Mouse (Mus musculus): ENCODE data around the gene A3galt2.

The A3galt2 gene

GRCm38 (mm10) chr4:128753571-128753970, 1.6 kb upstream of the A3galt2 start:
- no peak for DNase-seq (ENCODE audit: low spot score in 2 of 2)

GRCm38 (mm10) chr4:128755900-128756299, 736 bp downstream of the A3galt2 start:
- DNase-seq (ENCODE audit: low spot score in 2 of 2): no peak

- no peak for DNase-seq (ENCODE audit: low spot score in 2 of 2)
These were observed 4.0 kb downstream of the A3galt2 start for GRCm38 (mm10) chr4:128759214-128759613.

- DNase-seq (ENCODE audit: low spot score in 2 of 2): no peak
These were observed 4.9 kb downstream of the A3galt2 start for GRCm38 (mm10) chr4:128760029-128760428.

GRCm38 (mm10) chr4:128766929-128767328, 11.8 kb downstream of the A3galt2 start:
- DNase-seq (ENCODE audit: low spot score in 2 of 2): no peak

GRCm38 (mm10) chr4:128768120-128768519, 13.0 kb downstream of the A3galt2 start:
- no peak for DNase-seq (ENCODE audit: low spot score in 2 of 2)

- no peak for DNase-seq (ENCODE audit: low spot score in 2 of 2)
These were observed 14.6 kb downstream of the A3galt2 start for GRCm38 (mm10) chr4:128769569-128770355.

GRCm38 (mm10) chr4:128770698-128771097, 15.5 kb downstream of the A3galt2 start:
- no peak for DNase-seq (ENCODE audit: low spot score in 2 of 2)

GRCm38 (mm10) chr4:128773820-128774219, 18.7 kb downstream of the A3galt2 start:
- DNase-seq (ENCODE audit: low spot score in 2 of 2): no peak

- DNase-seq (ENCODE audit: low spot score in 2 of 2): no peak
These were observed 19.3 kb downstream of the A3galt2 start for GRCm38 (mm10) chr4:128774467-128774866.

GRCm38 (mm10) chr4:128776568-128777289, 21.6 kb downstream of the A3galt2 start:
- DNase-seq (ENCODE audit: low spot score in 2 of 2): peak; percentile 58 to 81

GRCm38 (mm10) chr4:128777593-128777992, 22.4 kb downstream of the A3galt2 start:
- no peak for DNase-seq (ENCODE audit: low spot score in 2 of 2)

GRCm38 (mm10) chr4:128782037-128782436, 26.9 kb downstream of the A3galt2 start:
- no peak for DNase-seq (ENCODE audit: low spot score in 2 of 2)

GRCm38 (mm10) chr4:128782645-128783044, 27.5 kb downstream of the A3galt2 start:
- DNase-seq (ENCODE audit: low spot score in 2 of 2): no peak

GRCm38 (mm10) chr4:128784950-128785631, 29.9 kb downstream of the A3galt2 start:
- no peak for DNase-seq (ENCODE audit: low spot score in 2 of 2)

GRCm38 (mm10) chr4:128785921-128786654, 30.9 kb downstream of the A3galt2 start:
- DNase-seq (ENCODE audit: low spot score in 2 of 2): no peak

- DNase-seq (ENCODE audit: low spot score in 2 of 2): no peak
These were observed 32.1 kb downstream of the A3galt2 start for GRCm38 (mm10) chr4:128787023-128787939.

GRCm38 (mm10) chr4:128788108-128788507, 32.9 kb downstream of the A3galt2 start:
- no peak for DNase-seq (ENCODE audit: low spot score in 2 of 2)

- DNase-seq (ENCODE audit: low spot score in 2 of 2): no peak
These were observed 34.5 kb downstream of the A3galt2 start for GRCm38 (mm10) chr4:128789646-128790045.

GRCm38 (mm10) chr4:128793710-128794109, 38.5 kb downstream of the A3galt2 start:
- DNase-seq (ENCODE audit: low spot score in 2 of 2): no peak

- DNase-seq (ENCODE audit: low spot score in 2 of 2): no peak
These were observed 39.0 kb downstream of the A3galt2 start for GRCm38 (mm10) chr4:128794198-128794597.

Measured in urinary bladder, postnatal 4 days (tissue).